In the genomic region with DNA sequence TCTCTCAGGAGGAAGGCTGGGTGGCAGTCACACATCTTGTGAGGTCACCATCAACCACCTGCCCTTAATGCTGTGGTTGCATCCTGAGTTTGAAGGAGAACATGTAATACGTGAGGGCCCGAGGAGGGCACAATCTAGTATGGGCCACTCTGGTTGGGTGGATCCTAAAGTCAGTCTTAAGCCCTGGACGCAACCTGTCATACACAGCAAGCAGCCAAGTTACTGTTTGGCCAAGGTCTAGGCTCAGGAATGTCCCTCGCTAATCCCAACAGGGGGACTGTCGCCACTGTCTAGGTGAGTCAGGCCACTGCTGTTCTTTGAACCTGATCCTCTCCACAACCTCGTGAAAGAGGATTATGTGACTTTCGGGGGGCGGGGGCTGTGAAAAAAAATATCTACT, we compare ENCODE assay signal across 24 mouse cellular contexts. TPM values are rescaled to one million over a fixed set of nuclear protein-coding genes. Genes with fewer than 3 reads are reported as not detected.
"Had no signal": no experiment of that assay in that cellular context is flagged by ENCODE, and none has a peak within 500 bp of the region (broad histone marks: within the 10 kb centered on the region; RNA-seq: fewer than 3 reads in every experiment).

No protein-coding gene starts in this region.

- DNase-seq: retina, postnatal 1 day; right cerebral cortex, adult 18-20 months; right cerebral cortex, postnatal 14 days; right cerebral cortex, postnatal 25 days; right cerebral cortex, postnatal 4 days; spleen, adult 18-20 months; thymus, adult 18-20 months; thymus, adult 2 months; thymus, postnatal 14 days; thymus, postnatal 25 days; thymus, postnatal 36 days; thymus, postnatal 4 days had no signal

- H3K27me3 ChIP-seq: neural tube, embryonic 13.5 days; neural tube, embryonic 15.5 days; stomach, embryonic 15.5 days had no signal

- H3K4me1 ChIP-seq: stomach, embryonic 15.5 days had no signal

- H3K27ac ChIP-seq: neural tube, embryonic 13.5 days; neural tube, embryonic 15.5 days; stomach, embryonic 15.5 days; stomach, postnatal 0 days had no signal

- H3K9ac ChIP-seq: neural tube, embryonic 13.5 days; neural tube, embryonic 15.5 days; stomach, embryonic 15.5 days had no signal

- H3K4me3 ChIP-seq: neural tube, embryonic 13.5 days; neural tube, embryonic 15.5 days; stomach, embryonic 15.5 days had no signal

- H3K9me3 ChIP-seq: neural tube, embryonic 13.5 days; neural tube, embryonic 15.5 days; stomach, embryonic 15.5 days had no signal

- H3K4me2 ChIP-seq: neural tube, embryonic 13.5 days; neural tube, embryonic 15.5 days; stomach, embryonic 15.5 days had no signal

RNA-seq across cellular contexts. Expression of gene Gm5294, which starts 55.3 kb away (rescaled TPM):
- total RNA-seq: neutrophil, adult 5-6 weeks had no signal
- polyA plus RNA-seq: neural tube, embryonic 13.5 days; neural tube, embryonic 14.5 days; neural tube, embryonic 15.5 days; small intestine, adult 2 months; spleen, adult 2 months; stomach, embryonic 14.5 days; stomach, embryonic 15.5 days; stomach, embryonic 16.5 days; stomach, postnatal 0 days; thymus, postnatal 0 days; urinary bladder, adult 2 months had no signal
